In genomic region chr10:122749876-122750275, GRCm38 (mm10) we compare ENCODE assay signal across 25 mouse cellular contexts.
DNase-seq lines count a peak whose midpoint lies in the region; TF ChIP-seq lines count a peak whose summit lies in the region.
"Had no signal": no experiment of that assay in that cellular context is flagged by ENCODE, and none has a peak within 500 bp of the region (broad histone marks: within the 10 kb centered on the region; RNA-seq: fewer than 3 reads in every experiment).

No protein-coding gene starts in this region.

- H3K27me3 ChIP-seq in cerebellum, adult 2 months (ENCODE audit: control insufficient read depth, insufficient read depth, low read length) = no peaks in the 10 kb centered on the region
- no peaks in the 10 kb centered on the region for H3K27me3 ChIP-seq in midbrain, embryonic 10.5 days (ENCODE audit: low read depth, poor library complexity, severe bottlenecking)
- H3K27me3 ChIP-seq: embryonic facial prominence, embryonic 13.5 days; heart, embryonic 15.5 days; hindbrain, embryonic 12.5 days; intestine, embryonic 15.5 days; liver, embryonic 15.5 days; midbrain, embryonic 15.5 days; neural tube, embryonic 15.5 days had no signal

- H3K36me3 ChIP-seq in midbrain, embryonic 10.5 days = no peaks in the 10 kb centered on the region
- H3K36me3 ChIP-seq: embryonic facial prominence, embryonic 13.5 days; forebrain, embryonic 10.5 days; heart, embryonic 15.5 days; hindbrain, embryonic 12.5 days; intestine, embryonic 15.5 days; liver, embryonic 15.5 days; midbrain, embryonic 15.5 days; neural tube, embryonic 15.5 days had no signal

- H3K4me1 ChIP-seq in cerebellum, adult 2 months (ENCODE audit: control insufficient read depth, insufficient read depth, low read length) = peaks cover 24% of the 10 kb centered on the region
- peaks cover 17% of the 10 kb centered on the region for H3K4me1 ChIP-seq in midbrain, embryonic 10.5 days
- H3K4me1 ChIP-seq: liver, embryonic 15.5 days had no signal

- no peaks in the 10 kb centered on the region for H3K9me3 ChIP-seq in midbrain, embryonic 10.5 days (replicated peaks)
- H3K9me3 ChIP-seq: forebrain, embryonic 10.5 days; heart, embryonic 15.5 days; hindbrain, embryonic 12.5 days; intestine, embryonic 15.5 days; liver, embryonic 15.5 days; midbrain, embryonic 15.5 days; neural tube, embryonic 15.5 days had no signal

- no peak for TF ChIP-seq POLR2A in cerebellum, adult 2 months (IDR thresholded peaks at IDR 0.05; ENCODE audit: borderline replicate concordance, insufficient read depth, low read length)

- H3K27ac ChIP-seq in cerebellum, adult 2 months (ENCODE audit: insufficient read depth, low read length) = peak overlapping the region; percentile 68; the same call in 1 of the 2 replicates
- H3K27ac ChIP-seq in midbrain, embryonic 10.5 days (replicated peaks) = no peak overlapping the region
- H3K27ac ChIP-seq: embryonic facial prominence, embryonic 13.5 days; forebrain, embryonic 10.5 days; heart, embryonic 15.5 days; hindbrain, embryonic 12.5 days; hindbrain, postnatal 0 days; intestine, embryonic 15.5 days; liver, embryonic 15.5 days; midbrain, embryonic 15.5 days; neural tube, embryonic 15.5 days had no signal

- peak; percentile 72 for DNase-seq in heart, adult 11 months
- no peak for DNase-seq in heart, adult 9 months (ENCODE audit: low spot score in 2 of 2)
- DNase-seq in brain, adult 2 months (ENCODE audit: low read depth, low spot score) = peak; percentile 59
- peak; percentile 35 to 45 for DNase-seq in cerebellum, adult 2 months
- DNase-seq in cerebellum, postnatal 25 days = peak; percentile 35 to 46
- DNase-seq in midbrain, embryonic 10.5 days (ENCODE audit: low spot score) = no peak
- DNase-seq in spleen, adult 18-20 months = no peak
- DNase-seq: adrenal gland, postnatal 10 days; heart, postnatal 36 days; kidney, adult 2 months; kidney, postnatal 36 days; layer of hippocampus, postnatal 36 days; liver; lung, embryonic 14.5 days; lung, postnatal 14 days; right cerebral cortex, postnatal 4 days had no signal

- WGBS in cerebellum, adult 2 months = 21% methylated on average over 7 of the region's 7 CpGs
- 91% methylated on average over 7 of the region's 7 CpGs for WGBS in midbrain, embryonic 10.5 days

- no peak for TF ChIP-seq CTCF in cerebellum, adult 2 months (IDR thresholded peaks at IDR 0.05; ENCODE audit: borderline replicate concordance, insufficient read depth, low read depth, low read length)

- no peak overlapping the region for H3K4me3 ChIP-seq in cerebellum, adult 2 months (replicated peaks; ENCODE audit: insufficient read depth, low read depth, low read length)
- no peak overlapping the region for H3K4me3 ChIP-seq in midbrain, embryonic 10.5 days
- H3K4me3 ChIP-seq: embryonic facial prominence, embryonic 13.5 days; forebrain, embryonic 10.5 days; heart, embryonic 15.5 days; hindbrain, embryonic 12.5 days; intestine, embryonic 15.5 days; liver, embryonic 15.5 days; midbrain, embryonic 15.5 days; neural tube, embryonic 15.5 days had no signal

Comparison
In these comparisons a context has a peak if more than half of its experiments do, and no peak if none do; other contexts are left out.
1. DNase-seq: peak in heart, adult 11 months (single experiment), brain, adult 2 months (single experiment), cerebellum, adult 2 months (2 of 2) and cerebellum, postnatal 25 days (2 of 2); none in heart, adult 9 months (0 of 2), midbrain, embryonic 10.5 days (single experiment) and spleen, adult 18-20 months (0 of 2).